Mouse (Mus musculus): ENCODE measurements around the gene Glis3. TPM values are rescaled to one million over a fixed set of nuclear protein-coding genes. Genes with fewer than 3 reads are reported as not detected.
A peak's percentile ranks its signal among the peaks of the same experiment; 100 is the strongest.

The Glis3 gene
- polyA plus RNA-seq, 1 experiment from 2014 or later, result 1.9 TPM

GRCm38 (mm10) chr19:28663148-28663547 is 16.7 kb downstream of the Glis3 start:
- no peaks in the 10 kb centered on the region for H3K36me3 ChIP-seq (ENCODE audit: control insufficient read depth, insufficient read depth, low read length)

GRCm38 (mm10) chr19:28662474-28662873 is 17.4 kb downstream of the Glis3 start:
- Histone ChIP-seq H3K9ac (ENCODE audit: low read length) (no peak overlapping the region), H3K4me2 (ENCODE audit: low read length) (no peak overlapping the region), H3K9me3 (ENCODE audit: control insufficient read depth, low read length) (no peaks in the 10 kb centered on the region), H3K27ac (ENCODE audit: low read depth) (no peak overlapping the region), H3K27me3 (replicated peaks; ENCODE audit: control insufficient read depth, insufficient read depth, low read length) (no peaks in the 10 kb centered on the region), H3K36me3 (ENCODE audit: control insufficient read depth, insufficient read depth, low read length) (no peaks in the 10 kb centered on the region), H3K4me1 (replicated peaks; ENCODE audit: control insufficient read depth, insufficient read depth, low read length) (no peaks in the 10 kb centered on the region), H3K4me3 (ENCODE audit: low read depth, low read length) (no peak overlapping the region)
- DNase-seq (ENCODE audit: low spot score) (no peak), ATAC-seq (replicated peaks; ENCODE audit: low FRiP score, low TSS enrichment, low read depth) (no peak)
- WGBS, result 64% methylated on average over 8 of the region's 8 CpGs

More at GRCm38 (mm10) chr19:28663148-28663547, 16.7 kb downstream of the Glis3 start:
- no peak for DNase-seq (ENCODE audit: low spot score)
- no peak overlapping the region for H3K4me3 ChIP-seq (ENCODE audit: low read depth, low read length)
- WGBS, result 55% methylated on average over 10 of the region's 10 CpGs
- no peak overlapping the region for H3K4me2 ChIP-seq (ENCODE audit: low read length)
- no peak overlapping the region for H3K27ac ChIP-seq (ENCODE audit: low read depth)
- no peak overlapping the region for H3K9ac ChIP-seq (ENCODE audit: low read length)
- H3K9me3 ChIP-seq (ENCODE audit: control insufficient read depth, low read length), result no peaks in the 10 kb centered on the region
- no peaks in the 10 kb centered on the region for H3K4me1 ChIP-seq (replicated peaks; ENCODE audit: control insufficient read depth, insufficient read depth, low read length)
- no peaks in the 10 kb centered on the region for H3K27me3 ChIP-seq (replicated peaks; ENCODE audit: control insufficient read depth, insufficient read depth, low read length)
- no peak for ATAC-seq (replicated peaks; ENCODE audit: low FRiP score, low TSS enrichment, low read depth)

GRCm38 (mm10) chr19:28660912-28661311 is 19.0 kb downstream of the Glis3 start:
- H3K27ac ChIP-seq (ENCODE audit: low read depth), result no peak overlapping the region
- WGBS, result 79% methylated on average over 7 of the region's 7 CpGs
- H3K36me3 ChIP-seq (ENCODE audit: control insufficient read depth, insufficient read depth, low read length), result no peaks in the 10 kb centered on the region
- ATAC-seq (replicated peaks; ENCODE audit: low FRiP score, low TSS enrichment, low read depth) (no peak), DNase-seq (ENCODE audit: low spot score) (no peak)
- H3K4me1 ChIP-seq (replicated peaks; ENCODE audit: control insufficient read depth, insufficient read depth, low read length), result no peaks in the 10 kb centered on the region
- no peak overlapping the region for H3K4me2 ChIP-seq (ENCODE audit: low read length)
- no peak overlapping the region for H3K9ac ChIP-seq (ENCODE audit: low read length)
- H3K27me3 ChIP-seq (replicated peaks; ENCODE audit: control insufficient read depth, insufficient read depth, low read length), result no peaks in the 10 kb centered on the region
- no peaks in the 10 kb centered on the region for H3K9me3 ChIP-seq (ENCODE audit: control insufficient read depth, low read length)
- no peak overlapping the region for H3K4me3 ChIP-seq (ENCODE audit: low read depth, low read length)

GRCm38 (mm10) chr19:28657686-28658195 is 22.1 kb downstream of the Glis3 start:
- WGBS, result 73% methylated on average over 5 of the region's 5 CpGs
- no peak for DNase-seq (ENCODE audit: low spot score)
- no peak for ATAC-seq (replicated peaks; ENCODE audit: low FRiP score, low TSS enrichment, low read depth)
- no peaks in the 10 kb centered on the region for H3K27me3 ChIP-seq (replicated peaks; ENCODE audit: control insufficient read depth, insufficient read depth, low read length)
- H3K36me3 ChIP-seq (ENCODE audit: control insufficient read depth, insufficient read depth, low read length), result no peaks in the 10 kb centered on the region
- no peak overlapping the region for H3K27ac ChIP-seq (ENCODE audit: low read depth)
- H3K4me1 ChIP-seq (replicated peaks; ENCODE audit: control insufficient read depth, insufficient read depth, low read length), result no peaks in the 10 kb centered on the region
- H3K4me3 ChIP-seq (ENCODE audit: low read depth, low read length), result no peak overlapping the region
- H3K4me2 ChIP-seq (ENCODE audit: low read length), result no peak overlapping the region
- no peak overlapping the region for H3K9ac ChIP-seq (ENCODE audit: low read length)
- H3K9me3 ChIP-seq (ENCODE audit: control insufficient read depth, low read length), result no peaks in the 10 kb centered on the region

GRCm38 (mm10) chr19:28656882-28657281 is 23.0 kb downstream of the Glis3 start:
- Histone ChIP-seq H3K27ac (ENCODE audit: low read depth) (no peak overlapping the region), H3K9ac (ENCODE audit: low read length) (no peak overlapping the region), H3K4me1 (replicated peaks; ENCODE audit: control insufficient read depth, insufficient read depth, low read length) (no peaks in the 10 kb centered on the region), H3K4me2 (ENCODE audit: low read length) (no peak overlapping the region), H3K9me3 (ENCODE audit: control insufficient read depth, low read length) (no peaks in the 10 kb centered on the region), H3K4me3 (ENCODE audit: low read depth, low read length) (no peak overlapping the region), H3K27me3 (replicated peaks; ENCODE audit: control insufficient read depth, insufficient read depth, low read length) (no peaks in the 10 kb centered on the region), H3K36me3 (ENCODE audit: control insufficient read depth, insufficient read depth, low read length) (no peaks in the 10 kb centered on the region)
- ATAC-seq (replicated peaks; ENCODE audit: low FRiP score, low TSS enrichment, low read depth), result no peak
- DNase-seq (ENCODE audit: low spot score), result no peak
- WGBS, result 49% methylated on average over 6 of the region's 6 CpGs

- H3K27ac ChIP-seq (ENCODE audit: low read depth), result no peak overlapping the region
- 82% methylated on average over 7 of the region's 7 CpGs for WGBS
- H3K4me2 ChIP-seq (ENCODE audit: low read length), result no peak overlapping the region
- no peaks in the 10 kb centered on the region for H3K27me3 ChIP-seq (replicated peaks; ENCODE audit: control insufficient read depth, insufficient read depth, low read length)
- H3K4me1 ChIP-seq (replicated peaks; ENCODE audit: control insufficient read depth, insufficient read depth, low read length), result no peaks in the 10 kb centered on the region
- H3K4me3 ChIP-seq (ENCODE audit: low read depth, low read length), result no peak overlapping the region
- ATAC-seq (replicated peaks; ENCODE audit: low FRiP score, low TSS enrichment, low read depth) (no peak), DNase-seq (ENCODE audit: low spot score) (peak; percentile 27)
- H3K9ac ChIP-seq (ENCODE audit: low read length), result no peak overlapping the region
- H3K9me3 ChIP-seq (ENCODE audit: control insufficient read depth, low read length), result no peaks in the 10 kb centered on the region
- H3K36me3 ChIP-seq (ENCODE audit: control insufficient read depth, insufficient read depth, low read length), result no peaks in the 10 kb centered on the region
These were observed 24.7 kb downstream of the Glis3 start for GRCm38 (mm10) chr19:28655166-28655565.

- H3K27me3 ChIP-seq (replicated peaks; ENCODE audit: control insufficient read depth, insufficient read depth, low read length), result no peaks in the 10 kb centered on the region
- ATAC-seq (replicated peaks; ENCODE audit: low FRiP score, low TSS enrichment, low read depth), result no peak
- H3K27ac ChIP-seq (ENCODE audit: low read depth), result no peak overlapping the region
- 82% methylated on average over 5 of the region's 5 CpGs for WGBS
- no peak overlapping the region for H3K9ac ChIP-seq (ENCODE audit: low read length)
- no peaks in the 10 kb centered on the region for H3K36me3 ChIP-seq (ENCODE audit: control insufficient read depth, insufficient read depth, low read length)
- H3K4me3 ChIP-seq (ENCODE audit: low read depth, low read length), result no peak overlapping the region
- no peaks in the 10 kb centered on the region for H3K9me3 ChIP-seq (ENCODE audit: control insufficient read depth, low read length)
- H3K4me2 ChIP-seq (ENCODE audit: low read length), result no peak overlapping the region
- no peaks in the 10 kb centered on the region; the same call in 1 of the 2 replicates for H3K4me1 ChIP-seq (replicated peaks; ENCODE audit: control insufficient read depth, insufficient read depth, low read length)
- DNase-seq (ENCODE audit: low spot score), result no peak
These were observed 29.0 kb downstream of the Glis3 start for GRCm38 (mm10) chr19:28650836-28651235.

- no peak overlapping the region for H3K4me3 ChIP-seq (ENCODE audit: low read depth, low read length)
- no peaks in the 10 kb centered on the region for H3K27me3 ChIP-seq (replicated peaks; ENCODE audit: control insufficient read depth, insufficient read depth, low read length)
- no peaks in the 10 kb centered on the region for H3K9me3 ChIP-seq (ENCODE audit: control insufficient read depth, low read length)
- WGBS, result 52% methylated on average over 5 of the region's 5 CpGs
- ATAC-seq (replicated peaks; ENCODE audit: low FRiP score, low TSS enrichment, low read depth) (no peak), DNase-seq (ENCODE audit: low spot score) (no peak)
- no peak overlapping the region for H3K4me2 ChIP-seq (ENCODE audit: low read length)
- no peaks in the 10 kb centered on the region for H3K36me3 ChIP-seq (ENCODE audit: control insufficient read depth, insufficient read depth, low read length)
- no peak overlapping the region for H3K9ac ChIP-seq (ENCODE audit: low read length)
- no peak overlapping the region for H3K27ac ChIP-seq (ENCODE audit: low read depth)
- no peaks in the 10 kb centered on the region; the same call in 1 of the 2 replicates for H3K4me1 ChIP-seq (replicated peaks; ENCODE audit: control insufficient read depth, insufficient read depth, low read length)
These were observed 30.4 kb downstream of the Glis3 start for GRCm38 (mm10) chr19:28649489-28649888.

- DNase-seq (ENCODE audit: low spot score) (no peak), ATAC-seq (replicated peaks; ENCODE audit: low FRiP score, low TSS enrichment, low read depth) (no peak)
- Histone ChIP-seq H3K9ac (ENCODE audit: low read length) (no peak overlapping the region), H3K36me3 (ENCODE audit: control insufficient read depth, insufficient read depth, low read length) (no peaks in the 10 kb centered on the region), H3K27me3 (replicated peaks; ENCODE audit: control insufficient read depth, insufficient read depth, low read length) (no peaks in the 10 kb centered on the region), H3K4me1 (replicated peaks; ENCODE audit: control insufficient read depth, insufficient read depth, low read length) (no peaks in the 10 kb centered on the region; the same call in 1 of the 2 replicates), H3K4me3 (ENCODE audit: low read depth, low read length) (no peak overlapping the region), H3K9me3 (ENCODE audit: control insufficient read depth, low read length) (no peaks in the 10 kb centered on the region), H3K4me2 (ENCODE audit: low read length) (no peak overlapping the region), H3K27ac (ENCODE audit: low read depth) (no peak overlapping the region)
- 63% methylated on average over 4 of the region's 4 CpGs for WGBS
These were observed 31.0 kb downstream of the Glis3 start for GRCm38 (mm10) chr19:28648881-28649280.
